Mouse (Mus musculus) liver, embryonic 14.5 days (tissue): Measurements from ENCODE around the gene Slc35d2. TPM values are rescaled to one million over a fixed set of nuclear protein-coding genes. Genes with fewer than 3 reads are reported as not detected.

Experiments
- ATAC-seq: fragments of 200-750 bp; cut with Nextera tagmentation; 2 replicates; pipeline ENCODE4 v1.8.0; 2017; ENCODE audit warnings: moderate number of reproducible peaks, mild to moderate bottlenecking, moderate library complexity; ENCODE audit not compliant: insufficient read depth
- DNase-seq, 3 experiments: peaks; one replicate each; pipeline ENCODE4 v3.0.0-alpha.2; 2012 to 2013; ENCODE audit warnings: low read depth in 3 of 3, low spot score in 3 of 3
- H3K27ac ChIP-seq: fragments of 300-500 bp; sonication (generic); 2 replicates; pipeline ENCODE4 v1.5.1; 2014; ENCODE audit warnings: moderate library complexity, mild to moderate bottlenecking, control low read depth, inconsistent platforms
- H3K27me3 ChIP-seq: fragments of 300-500 bp; sonication (generic); 2 replicates; pipeline ENCODE4 v1.6.1; 2014; ENCODE audit warnings: mild to moderate bottlenecking, low read length, moderate library complexity; ENCODE audit not compliant: control insufficient read depth, insufficient read depth
- H3K36me3 ChIP-seq: fragments of 300-500 bp; sonication (generic); replicated peaks from 2 replicates; pipeline ENCODE4 v1.6.1; 2014; ENCODE audit warnings: low read depth; ENCODE audit not compliant: control insufficient read depth, insufficient read depth
- H3K4me1 ChIP-seq, 2 experiments: fragments of 200-500 bp in 1 of 2; fragments of 300-500 bp in 1 of 2; sonication (generic) in 1 of 2; replicated peaks; 2 replicates each; pipeline ENCODE4 v1.6.1; 2012 to 2014; ENCODE audit warnings: antibody characterized with exemption in 1 of 2, inconsistent platforms in 1 of 2, low read length in 1 of 2; ENCODE audit not compliant: control insufficient read depth in 2 of 2, insufficient read depth in 2 of 2
- H3K4me2 ChIP-seq: fragments of 300-500 bp; sonication (generic); 2 replicates; pipeline ENCODE4 v1.6.1; 2014; ENCODE audit warnings: low read depth, mild to moderate bottlenecking, control low read depth, moderate library complexity
- H3K4me3 ChIP-seq, 2 experiments: fragments of 200-500 bp in 1 of 2; fragments of 300-500 bp in 1 of 2; sonication (generic) in 1 of 2; 2 replicates each; pipeline ENCODE4 v1.5.1; 2012 to 2014; ENCODE audit warnings: low read depth in 2 of 2, low read length in 2 of 2, mild to moderate bottlenecking in 2 of 2, control low read depth in 1 of 2, inconsistent platforms in 1 of 2, moderate library complexity in 1 of 2; ENCODE audit not compliant: insufficient read depth in 1 of 2
- H3K9ac ChIP-seq: fragments of 300-500 bp; sonication (generic); replicated peaks from 2 replicates; pipeline ENCODE4 v1.6.1; 2014; ENCODE audit warnings: mild to moderate bottlenecking, control low read depth, moderate library complexity
- H3K9me3 ChIP-seq: fragments of 300-500 bp; sonication (generic); 2 replicates; pipeline ENCODE4 v1.6.1; 2016; ENCODE audit warnings: low read length, mixed read lengths; ENCODE audit not compliant: control insufficient read depth
- CTCF ChIP-seq: IDR thresholded peaks from 2 replicates; pipeline ENCODE4 v1.5.1; 2016; ENCODE audit warnings: antibody characterized with exemption, low read depth, control low read depth
- EP300 ChIP-seq: IDR thresholded peaks from 2 replicates; pipeline ENCODE4 v1.6.1; 2016; ENCODE audit warnings: antibody characterized with exemption, low read depth
- WGBS: fragments of 180-500 bp; shearing (Covaris S2); extraction: QIAGEN DNeasy Blood & Tissue Kit; methylation state at CpG from one replicate; pipeline ENCODE4 v1.1.7; 2014; ENCODE audit not compliant: insufficient replicate concordance; 5-methylcytosine and 5-hydroxymethylcytosine counted together
- polyA plus RNA-seq, 2 experiments: library from polyadenylated mRNA; depleted of rRNA in 1 of 2; stranded (reverse) in 1 of 2; unstranded in 1 of 2; fragments of >200 nt; fragmentation: Nextera tagmentation in 1 of 2; extraction: Ambion mirVana in 1 of 2; gene quantifications; 2 replicates each; pipeline versions ENCODE4 v1.2.1 to v1.2.3; 2012 to 2014

Slc35d2 gene
- polyA plus RNA-seq, 2 experiments, result 3.3 to 6.7 TPM

- Histone ChIP-seq H3K27me3 (no peaks in the 10 kb centered on the region), H3K4me2 (no peak overlapping the region), H3K9ac (no peak overlapping the region), H3K9me3 (no peaks in the 10 kb centered on the region), H3K27ac (no peak overlapping the region), H3K4me3 (no peak overlapping the region), H3K4me1 (peaks cover 5 to 7% of the 10 kb centered on the region in 2 experiments; a peak in 3 of 4 replicates), H3K36me3 (no peaks in the 10 kb centered on the region)
- no peak for DNase-seq
- TF ChIP-seq EP300 (no peak), CTCF (no peak)
- WGBS, result 66% methylated on average over 3 of the region's 3 CpGs
- ATAC-seq, result peak; percentile 57
Observed at GRCm38 (mm10) chr13:64105690-64106089, 23.5 kb downstream of the Slc35d2 start.

GRCm38 (mm10) chr13:64100186-64100585 lies 29.0 kb downstream of the Slc35d2 start:
- TF ChIP-seq EP300 (no peak), CTCF (peak; percentile 71)
- no peaks in the 10 kb centered on the region; a peak in 1 of 4 replicates for H3K4me1 ChIP-seq
- WGBS, result 56% methylated on average over 3 of the region's 3 CpGs
- ATAC-seq (no peak), DNase-seq (peak in 1 of 3 experiments; percentile 7)
- no peak overlapping the region for H3K27ac ChIP-seq
- no peak overlapping the region for H3K4me2 ChIP-seq
- H3K9me3 ChIP-seq, result no peaks in the 10 kb centered on the region
- H3K4me3 ChIP-seq, result no peak overlapping the region
- H3K9ac ChIP-seq, result no peak overlapping the region
- no peaks in the 10 kb centered on the region for H3K36me3 ChIP-seq
- H3K27me3 ChIP-seq, result no peaks in the 10 kb centered on the region

GRCm38 (mm10) chr13:64098992-64099391 lies 30.2 kb downstream of the Slc35d2 start:
- H3K4me3 ChIP-seq, result no peak overlapping the region
- H3K4me2 ChIP-seq, result no peak overlapping the region
- H3K27me3 ChIP-seq, result no peaks in the 10 kb centered on the region
- H3K9ac ChIP-seq, result no peak overlapping the region
- H3K9me3 ChIP-seq, result no peaks in the 10 kb centered on the region
- H3K4me1 ChIP-seq, result no peaks in the 10 kb centered on the region
- H3K27ac ChIP-seq, result no peak overlapping the region
- 60% methylated on average over 9 of the region's 9 CpGs for WGBS
- no peaks in the 10 kb centered on the region for H3K36me3 ChIP-seq
- ATAC-seq, result no peak
- no peak for DNase-seq
- peak; percentile 67 for TF ChIP-seq CTCF
- TF ChIP-seq EP300, result no peak

GRCm38 (mm10) chr13:64093341-64093740 lies 35.8 kb downstream of the Slc35d2 start:
- H3K4me2 ChIP-seq, result no peak overlapping the region
- WGBS, result 3% methylated on average over 1 of the region's 1 CpGs
- DNase-seq (peak; percentile 31 to 47 (median 34)), ATAC-seq (no peak)
- H3K4me1 ChIP-seq, result no peaks in the 10 kb centered on the region
- H3K27me3 ChIP-seq, result no peaks in the 10 kb centered on the region
- no peaks in the 10 kb centered on the region for H3K9me3 ChIP-seq
- H3K36me3 ChIP-seq, result no peaks in the 10 kb centered on the region
- H3K4me3 ChIP-seq, result no peak overlapping the region
- no peak for TF ChIP-seq EP300
- peak; percentile 76 for TF ChIP-seq CTCF
- no peak overlapping the region for H3K9ac ChIP-seq
- H3K27ac ChIP-seq, result no peak overlapping the region

GRCm38 (mm10) chr13:64092752-64093151 lies 36.4 kb downstream of the Slc35d2 start:
- H3K36me3 ChIP-seq, result no peaks in the 10 kb centered on the region
- DNase-seq (no peak), ATAC-seq (no peak)
- H3K4me2 ChIP-seq, result no peak overlapping the region
- no peaks in the 10 kb centered on the region for H3K9me3 ChIP-seq
- 52% methylated on average over 6 of the region's 6 CpGs for WGBS
- H3K4me1 ChIP-seq, result no peaks in the 10 kb centered on the region
- no peak overlapping the region for H3K9ac ChIP-seq
- H3K27me3 ChIP-seq, result no peaks in the 10 kb centered on the region
- H3K4me3 ChIP-seq, result no peak overlapping the region
- no peak overlapping the region for H3K27ac ChIP-seq
- TF ChIP-seq CTCF, result no peak
- no peak for TF ChIP-seq EP300
